Mouse (Mus musculus) stomach, postnatal 0 days (tissue): ENCODE measurements around the gene Zfp53.

Source experiments
- CTCF ChIP-seq: IDR thresholded peaks from 2 replicates; pipeline ENCODE4 v1.5.1; 2016; ENCODE audit warnings: antibody characterized with exemption, low read depth, mild to moderate bottlenecking, moderate library complexity
- EP300 ChIP-seq: optimal IDR thresholded peaks from 2 replicates; pipeline ENCODE3; 2016; ENCODE audit warnings: antibody characterized with exemption

DNA sequence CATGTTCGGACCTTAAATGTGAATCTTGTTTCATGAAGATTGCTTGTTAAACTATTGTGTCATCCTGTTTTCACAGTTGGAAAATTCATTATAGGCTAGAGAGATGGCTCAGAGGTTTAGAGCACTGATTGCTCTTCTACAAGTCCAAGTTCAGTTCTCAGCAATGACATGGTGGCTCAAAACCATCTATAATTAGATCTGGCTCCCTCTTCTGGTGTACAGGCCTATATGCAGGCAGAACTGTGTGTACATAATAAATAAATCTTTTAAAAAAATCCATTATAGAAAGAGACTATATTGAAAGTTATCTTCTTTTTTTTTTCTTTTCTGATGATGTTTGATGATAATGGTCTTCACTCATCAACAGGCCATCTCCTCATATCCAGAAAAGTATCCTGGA is 15.7 kb downstream of the Zfp53 start:
- TF ChIP-seq EP300 (no peak), CTCF (peak; percentile 53)
